Mouse (Mus musculus): ENCODE data around the gene Bhlhe41.

DNA sequence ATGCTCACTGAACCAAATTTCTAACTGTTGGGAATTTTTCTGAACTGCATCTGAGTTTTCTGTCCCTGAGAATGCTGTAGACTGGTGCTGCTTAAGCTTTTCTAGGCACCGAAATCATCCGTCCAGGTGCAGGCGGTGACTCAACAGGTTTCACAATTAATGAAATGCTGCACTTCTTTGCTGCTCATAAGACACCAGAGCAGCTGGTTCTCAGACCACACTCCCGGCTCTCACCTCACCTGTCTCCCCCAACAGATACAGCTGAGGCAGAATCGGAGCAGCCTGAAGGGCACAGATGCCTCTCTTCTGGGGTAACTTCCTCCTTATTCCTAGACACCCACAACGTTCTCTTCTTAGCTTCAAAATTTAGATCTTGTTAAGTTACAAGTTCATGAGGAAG lies 18.4 kb downstream of the Bhlhe41 start:
- TF ChIP-seq POLR2A (IDR thresholded peaks at IDR 0.05; ENCODE audit: insufficient read length, low read depth), result no peak
- TF ChIP-seq CEBPB (IDR thresholded peaks at IDR 0.05; ENCODE audit: insufficient read depth, poor library complexity, severe bottlenecking), result no peak
- TF ChIP-seq MAX (IDR thresholded peaks at IDR 0.05; ENCODE audit: low read depth), result no peak
- no peak for TF ChIP-seq SRF (IDR thresholded peaks at IDR 0.05; ENCODE audit: control insufficient read depth, insufficient read length, low read depth)
- TF ChIP-seq TCF3 (IDR thresholded peaks at IDR 0.05; ENCODE audit: insufficient read length, low read depth), result no peak
- TF ChIP-seq POLR2AphosphoS2 (IDR thresholded peaks at IDR 0.05; ENCODE audit: insufficient read length, low read depth), result no peak

All from myocyte (in vitro differentiated cells).